Mouse (Mus musculus) forebrain, embryonic 11.5 days (tissue): ENCODE measurements at regions not wholly inside any gene's neighbourhood (a gene's known extent, or its start where the extent isn't known, plus 50 kb on each side); places are given as distances from the start of the nearest gene placed in this dataset.

Experiments
- ATAC-seq: fragments of 200-750 bp; cut with Nextera tagmentation; replicated peaks from 2 replicates; pipeline ENCODE4 v1.8.0; 2017; ENCODE audit warnings: moderate TSS enrichment; ENCODE audit not compliant: low FRiP score
- DNase-seq: peaks from one replicate; pipeline ENCODE4 v3.0.0-alpha.2; 2017; ENCODE audit warnings: low spot score
- H3K27ac ChIP-seq: fragments of 300-500 bp; sonication (generic); 2 replicates; pipeline ENCODE4 v1.5.1; 2014; ENCODE audit warnings: low read depth, low read length
- H3K27me3 ChIP-seq: fragments of 300-500 bp; sonication (generic); 2 replicates; pipeline ENCODE4 v1.6.1; 2014; ENCODE audit warnings: mild to moderate bottlenecking, low read length, mixed read lengths; ENCODE audit not compliant: control insufficient read depth, insufficient read depth
- H3K36me3 ChIP-seq: fragments of 300-500 bp; sonication (generic); 2 replicates; pipeline ENCODE4 v1.6.1; 2014; ENCODE audit warnings: mild to moderate bottlenecking, low read length, moderate library complexity, mixed read lengths; ENCODE audit not compliant: control insufficient read depth, insufficient read depth
- H3K4me1 ChIP-seq: fragments of 300-500 bp; sonication (generic); replicated peaks from 2 replicates; pipeline ENCODE4 v1.6.1; 2014; ENCODE audit warnings: low read length, mixed read lengths; ENCODE audit not compliant: control insufficient read depth, insufficient read depth
- H3K4me2 ChIP-seq: fragments of 300-500 bp; sonication (generic); 2 replicates; pipeline ENCODE4 v1.6.1; 2014; ENCODE audit warnings: low read depth, mild to moderate bottlenecking, low read length, moderate library complexity, mixed read lengths; ENCODE audit not compliant: severe bottlenecking
- H3K4me3 ChIP-seq: fragments of 300-500 bp; sonication (generic); 2 replicates; pipeline ENCODE4 v1.5.1; 2014; ENCODE audit warnings: low read depth, low read length
- H3K9ac ChIP-seq: fragments of 300-500 bp; sonication (generic); 2 replicates; pipeline ENCODE4 v1.6.1; 2014; ENCODE audit warnings: low read length
- H3K9me3 ChIP-seq: fragments of 300-500 bp; sonication (generic); 2 replicates; pipeline ENCODE4 v1.6.1; 2016; ENCODE audit warnings: low read length, mixed read lengths; ENCODE audit not compliant: control insufficient read depth
- WGBS: fragments of 180-500 bp; shearing (Covaris S2); extraction: QIAGEN DNeasy Blood & Tissue Kit; methylation state at CpG from one replicate; pipeline ENCODE4 v1.1.7; 2014; 5-methylcytosine and 5-hydroxymethylcytosine counted together

GRCm38 (mm10) chr9:48094756-48095155 lies 67.1 kb upstream of the Nxpe4 start:
- no peak for ATAC-seq
- no peak overlapping the region for H3K4me3 ChIP-seq
- no peaks in the 10 kb centered on the region for H3K9me3 ChIP-seq
- 79% methylated on average over 2 of the region's 2 CpGs for WGBS
- H3K27ac ChIP-seq = no peak overlapping the region
- no peaks in the 10 kb centered on the region for H3K4me1 ChIP-seq
- DNase-seq = no peak
- no peaks in the 10 kb centered on the region for H3K27me3 ChIP-seq
- H3K4me2 ChIP-seq = no peak overlapping the region
- H3K9ac ChIP-seq = no peak overlapping the region
- H3K36me3 ChIP-seq = no peaks in the 10 kb centered on the region

- DNase-seq = no peak
- H3K9ac ChIP-seq = no peak overlapping the region
Observed at GRCm38 (mm10) chr9:48099846-48100245, 62.0 kb upstream of the Nxpe4 start.

GRCm38 (mm10) chr9:48106441-48107167 lies 55.2 kb upstream of the Nxpe4 start:
- Histone ChIP-seq H3K36me3 (no peaks in the 10 kb centered on the region), H3K9ac (no peak overlapping the region), H3K27ac (no peak overlapping the region), H3K4me3 (no peak overlapping the region), H3K9me3 (no peaks in the 10 kb centered on the region), H3K27me3 (no peaks in the 10 kb centered on the region), H3K4me1 (no peaks in the 10 kb centered on the region), H3K4me2 (no peak overlapping the region)
- DNase-seq = no peak
- WGBS = 52% methylated on average over 2 of the region's 2 CpGs
- no peak for ATAC-seq

More at GRCm38 (mm10) chr9:48099846-48100245, 62.0 kb upstream of the Nxpe4 start:
- Histone ChIP-seq H3K27me3 (no peaks in the 10 kb centered on the region), H3K9me3 (no peaks in the 10 kb centered on the region), H3K4me2 (no peak overlapping the region), H3K36me3 (no peaks in the 10 kb centered on the region), H3K4me3 (no peak overlapping the region), H3K27ac (no peak overlapping the region), H3K4me1 (no peaks in the 10 kb centered on the region)
- ATAC-seq = no peak
- WGBS = 87% methylated on average over 4 of the region's 4 CpGs

GRCm38 (mm10) chr9:48108994-48109619 lies 52.7 kb upstream of the Nxpe4 start:
- H3K27me3 ChIP-seq = no peaks in the 10 kb centered on the region
- H3K4me1 ChIP-seq = no peaks in the 10 kb centered on the region
- ATAC-seq = no peak
- H3K4me3 ChIP-seq = no peak overlapping the region
- no peak for DNase-seq
- H3K36me3 ChIP-seq = no peaks in the 10 kb centered on the region
- H3K9me3 ChIP-seq = no peaks in the 10 kb centered on the region
- 60% methylated on average over 7 of the region's 7 CpGs for WGBS
- no peak overlapping the region for H3K27ac ChIP-seq
- H3K9ac ChIP-seq = no peak overlapping the region
- H3K4me2 ChIP-seq = no peak overlapping the region

- no peak for ATAC-seq
- H3K4me2 ChIP-seq = no peak overlapping the region
- 74% methylated on average over 8 of the region's 8 CpGs for WGBS
- H3K9me3 ChIP-seq = no peaks in the 10 kb centered on the region
- DNase-seq = no peak
- H3K9ac ChIP-seq = no peak overlapping the region
- H3K4me1 ChIP-seq = no peaks in the 10 kb centered on the region
- H3K27me3 ChIP-seq = no peaks in the 10 kb centered on the region
- no peaks in the 10 kb centered on the region for H3K36me3 ChIP-seq
- no peak overlapping the region for H3K27ac ChIP-seq
- H3K4me3 ChIP-seq = no peak overlapping the region
Observed at GRCm38 (mm10) chr9:48111316-48111890, 50.4 kb upstream of the Nxpe4 start.
